Mouse (Mus musculus) stomach, postnatal 0 days (tissue): ENCODE data around the gene Relb. TPM values are rescaled to one million over a fixed set of nuclear protein-coding genes. Genes with fewer than 3 reads are reported as not detected.

ENCODE experiments used
- ATAC-seq: fragments of 200-750 bp; cut with Nextera tagmentation; 2 replicates; pipeline ENCODE4 v1.8.0; 2017; ENCODE audit not compliant: low FRiP score, low TSS enrichment
- DNase-seq: peaks from one replicate; pipeline ENCODE4 v3.0.0-alpha.2; 2016; ENCODE audit warnings: low spot score
- H3K27ac ChIP-seq: fragments of 300-500 bp; sonication (generic); replicated peaks from 2 replicates; pipeline ENCODE4 v1.5.1; 2014; ENCODE audit warnings: mild to moderate bottlenecking, control low read depth
- H3K27me3 ChIP-seq: fragments of 300-500 bp; sonication (generic); 2 replicates; pipeline ENCODE4 v1.6.1; 2014; ENCODE audit warnings: low read length; ENCODE audit not compliant: control insufficient read depth, insufficient read depth
- H3K36me3 ChIP-seq: fragments of 300-500 bp; sonication (generic); 2 replicates; pipeline ENCODE4 v1.6.1; 2014; ENCODE audit warnings: low read length, mixed read lengths; ENCODE audit not compliant: control insufficient read depth, insufficient read depth
- H3K4me1 ChIP-seq: fragments of 300-500 bp; sonication (generic); replicated peaks from 2 replicates; pipeline ENCODE4 v1.6.1; 2014; ENCODE audit warnings: antibody characterized with exemption; ENCODE audit not compliant: control insufficient read depth, insufficient read depth
- H3K4me2 ChIP-seq: fragments of 300-500 bp; sonication (generic); replicated peaks from 2 replicates; pipeline ENCODE4 v1.6.1; 2014; ENCODE audit warnings: low read depth, mild to moderate bottlenecking, control low read depth, moderate library complexity
- H3K4me3 ChIP-seq: fragments of 300-500 bp; sonication (generic); 2 replicates; pipeline ENCODE4 v1.5.1; 2014; ENCODE audit warnings: low read depth, low read length, control low read depth
- H3K9ac ChIP-seq: fragments of 300-500 bp; sonication (generic); 2 replicates; pipeline ENCODE4 v1.6.1; 2014; ENCODE audit warnings: mild to moderate bottlenecking, low read length, control low read depth, mixed read lengths
- H3K9me3 ChIP-seq: fragments of 300-500 bp; sonication (generic); 2 replicates; pipeline ENCODE4 v1.6.1; 2016; ENCODE audit warnings: low read length; ENCODE audit not compliant: control insufficient read depth
- CTCF ChIP-seq: IDR thresholded peaks from 2 replicates; pipeline ENCODE4 v1.5.1; 2016; ENCODE audit warnings: antibody characterized with exemption, low read depth, mild to moderate bottlenecking, moderate library complexity
- EP300 ChIP-seq: optimal IDR thresholded peaks from 2 replicates; pipeline ENCODE3; 2016; ENCODE audit warnings: antibody characterized with exemption
- WGBS: fragments of 180-500 bp; shearing (Covaris S2); extraction: QIAGEN DNeasy Blood & Tissue Kit; methylation state at CpG from one replicate; pipeline ENCODE4 v1.1.7; 2014; 5-methylcytosine and 5-hydroxymethylcytosine counted together
- polyA plus RNA-seq: library from polyadenylated mRNA; unstranded; fragments of >200 nt; fragmentation: Nextera tagmentation; extraction: Ambion mirVana; gene quantifications from 2 replicates; pipeline ENCODE4 v1.2.1, GENCODE M21; 2015

Relb gene
- 7.3 and 8.7 TPM in 2 replicates for polyA plus RNA-seq

DNA sequence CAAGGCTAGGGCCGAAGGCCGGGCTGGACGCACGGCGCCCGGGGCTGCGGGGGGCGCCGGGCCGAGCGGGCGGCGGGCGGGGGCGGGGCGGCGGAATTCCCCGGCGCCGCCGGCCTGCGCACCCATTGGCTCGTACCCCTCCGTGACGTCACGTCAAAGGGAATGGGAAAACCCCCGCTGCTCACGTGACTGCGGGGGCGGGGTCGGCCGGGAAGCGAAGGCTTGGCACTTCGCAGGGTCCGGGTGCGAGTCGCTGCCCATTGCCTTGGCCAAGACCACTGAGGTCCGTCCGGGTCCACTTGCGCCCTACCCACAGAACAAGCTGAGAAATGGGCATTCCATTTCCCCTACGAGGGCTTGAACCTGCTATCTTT lies at the start of gene Relb:
TSS of gene Relb (minus strand) at position 78 of the 374 bp plus-strand sequence.
- peak; percentile 41 for ATAC-seq
- H3K27ac ChIP-seq: peak within 1 kb of the TSS; percentile 91
- H3K4me2 ChIP-seq: peak within 1 kb of the TSS; percentile 98
- no peaks in the 10 kb centered on the region for H3K4me1 ChIP-seq
- WGBS: under 1% methylated on average over 32 of the region's 41 CpGs
- peak; percentile 91 for DNase-seq
- no peaks in the 10 kb centered on the region for H3K27me3 ChIP-seq
- TF ChIP-seq CTCF: no peak
- TF ChIP-seq EP300: no peak
- H3K4me3 ChIP-seq: peak within 1 kb of the TSS; percentile 87
- H3K9me3 ChIP-seq: no peaks in the 10 kb centered on the region
- H3K36me3 ChIP-seq: peaks cover 11% of the 10 kb centered on the region
- H3K9ac ChIP-seq: peak within 1 kb of the TSS; percentile 68

DNA sequence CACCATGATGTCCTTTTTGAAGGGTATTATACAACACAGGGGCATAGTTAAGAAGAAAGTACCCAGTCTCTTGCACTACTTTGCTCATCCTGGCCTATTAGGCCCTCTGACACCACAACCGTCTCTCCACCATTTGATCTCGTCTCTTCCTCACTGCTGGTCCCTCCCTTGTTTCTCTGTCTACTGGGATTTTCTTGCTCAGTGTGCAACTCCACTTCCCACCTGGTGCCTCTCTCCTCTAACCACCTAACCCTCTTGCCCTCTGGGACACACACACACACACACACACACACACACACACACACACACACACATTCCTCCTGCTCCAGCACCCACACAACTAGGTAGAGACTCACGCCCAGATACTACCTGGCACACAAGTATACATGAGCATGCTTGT lies 49.7 kb upstream of the Relb start:
- no peak overlapping the region for H3K9ac ChIP-seq
- H3K4me2 ChIP-seq: no peak overlapping the region
- H3K9me3 ChIP-seq: no peaks in the 10 kb centered on the region; the same call in 1 of the 2 replicates
- no peaks in the 10 kb centered on the region for H3K4me1 ChIP-seq
- no peaks in the 10 kb centered on the region for H3K36me3 ChIP-seq
- H3K27ac ChIP-seq: no peak overlapping the region
- no peak overlapping the region for H3K4me3 ChIP-seq
- no peak for TF ChIP-seq CTCF
- no peak for TF ChIP-seq EP300
- H3K27me3 ChIP-seq: no peaks in the 10 kb centered on the region
- WGBS: 87% methylated on average over 3 of the region's 3 CpGs
- ATAC-seq (no peak), DNase-seq (no peak)

DNA sequence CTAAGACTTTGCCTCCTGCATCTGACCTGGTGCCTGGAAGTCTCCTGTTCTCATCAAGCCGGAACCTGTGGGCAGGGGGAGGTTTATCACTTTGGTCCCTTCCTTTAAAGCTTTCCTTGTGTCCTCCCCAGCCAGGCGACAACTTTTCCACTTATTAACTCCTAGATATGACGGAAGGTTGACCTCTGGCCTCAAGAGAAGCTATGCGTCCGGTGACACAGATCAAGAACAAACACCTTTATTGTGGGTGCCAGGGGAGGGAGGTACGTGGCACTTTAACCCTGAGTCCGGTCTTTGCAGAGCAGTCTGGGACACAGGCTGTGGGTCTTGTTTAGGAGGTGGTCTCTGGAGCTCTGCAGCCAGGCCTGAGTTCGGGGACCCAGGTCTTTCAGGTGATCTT lies 48.6 kb upstream of the Relb start, which contains the start of gene Apoc2:
TSS of gene Apoc2 (minus strand) at position 70 of the 400 bp plus-strand sequence.
- Histone ChIP-seq H3K27ac (no peak within 1 kb of the TSS), H3K27me3 (no peaks in the 10 kb centered on the region), H3K9ac (no peak within 1 kb of the TSS), H3K9me3 (no peaks in the 10 kb centered on the region; the same call in 1 of the 2 replicates), H3K4me2 (no peak within 1 kb of the TSS), H3K36me3 (no peaks in the 10 kb centered on the region), H3K4me1 (no peaks in the 10 kb centered on the region), H3K4me3 (no peak within 1 kb of the TSS)
- TF ChIP-seq EP300 (no peak), CTCF (no peak)
- WGBS: 56% methylated on average over 8 of the region's 8 CpGs
- DNase-seq (peak; percentile 35), ATAC-seq (peak; percentile 66)

DNA sequence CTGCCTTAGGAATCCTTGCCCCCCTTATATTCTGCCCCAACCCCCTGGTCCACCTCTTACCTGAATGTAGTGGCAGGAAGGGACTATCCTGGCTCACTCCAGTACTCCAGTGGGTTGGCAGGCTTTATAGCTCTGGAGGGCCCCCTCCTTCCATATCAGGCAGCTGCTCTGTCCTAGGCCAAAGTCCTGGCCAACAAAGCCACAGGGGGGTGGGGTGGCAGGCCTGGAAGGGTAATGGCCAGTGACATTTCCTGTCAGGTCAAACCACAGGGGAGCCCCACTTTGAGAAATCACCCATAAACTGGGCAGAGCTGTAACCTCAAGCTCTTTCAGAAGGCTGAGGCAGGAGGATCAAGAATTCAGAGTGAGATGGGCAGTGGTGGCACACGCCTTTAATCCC lies 47.4 kb upstream of the Relb start:
- no peaks in the 10 kb centered on the region for H3K4me1 ChIP-seq
- H3K4me2 ChIP-seq: no peak overlapping the region
- TF ChIP-seq EP300 (no peak), CTCF (no peak)
- H3K36me3 ChIP-seq: no peaks in the 10 kb centered on the region
- WGBS: 67% methylated on average over 1 of the region's 1 CpGs
- no peaks in the 10 kb centered on the region; the same call in 1 of the 2 replicates for H3K9me3 ChIP-seq
- H3K27ac ChIP-seq: no peak overlapping the region
- H3K9ac ChIP-seq: no peak overlapping the region
- no peak overlapping the region for H3K4me3 ChIP-seq
- ATAC-seq (no peak), DNase-seq (no peak)
- no peaks in the 10 kb centered on the region for H3K27me3 ChIP-seq

GRCm38 (mm10) chr7:19675824-19676223 lies 46.6 kb upstream of the Relb start:
- Histone ChIP-seq H3K9ac (no peak overlapping the region), H3K4me2 (no peak overlapping the region), H3K4me1 (no peaks in the 10 kb centered on the region), H3K27me3 (no peaks in the 10 kb centered on the region), H3K4me3 (no peak overlapping the region), H3K9me3 (no peaks in the 10 kb centered on the region; the same call in 1 of the 2 replicates), H3K36me3 (no peaks in the 10 kb centered on the region), H3K27ac (no peak overlapping the region)
- TF ChIP-seq CTCF: no peak
- TF ChIP-seq EP300: no peak
- WGBS: 73% methylated on average over 10 of the region's 10 CpGs
- no peak for ATAC-seq
- no peak for DNase-seq

DNA sequence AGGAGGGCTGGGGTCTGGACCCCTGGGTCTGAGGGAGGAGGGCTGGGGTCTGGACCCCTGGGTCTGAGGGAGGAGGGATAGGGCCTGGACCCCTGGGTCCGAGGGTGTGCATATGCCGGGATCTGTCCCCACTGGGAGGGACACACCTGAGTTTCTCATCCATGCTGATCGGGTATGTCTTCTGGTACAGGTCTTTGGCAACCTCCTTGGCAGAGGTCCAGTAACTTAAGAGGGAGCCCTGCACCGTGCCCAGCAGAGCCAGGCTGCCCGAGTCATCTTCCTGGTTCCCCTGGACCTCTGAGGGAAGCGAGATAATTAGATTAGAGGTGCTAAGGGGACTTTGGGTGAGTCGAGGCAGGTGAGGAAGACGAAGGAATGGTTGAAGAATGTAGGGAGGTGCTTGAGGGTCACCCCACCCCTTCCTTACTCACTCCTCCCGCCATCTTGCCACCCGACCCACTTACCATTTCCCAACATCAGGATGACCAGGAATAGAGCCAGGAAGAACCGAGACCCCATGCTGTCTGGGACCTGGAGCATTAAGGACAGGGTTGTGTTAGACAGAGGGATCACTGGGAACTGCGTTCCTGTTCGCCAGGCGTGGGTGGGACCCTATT lies 44.0 kb upstream of the Relb start:
- no peak for ATAC-seq
- no peak overlapping the region for H3K27ac ChIP-seq
- DNase-seq: no peak
- no peaks in the 10 kb centered on the region; the same call in 1 of the 2 replicates for H3K9me3 ChIP-seq
- H3K27me3 ChIP-seq: no peaks in the 10 kb centered on the region
- H3K4me3 ChIP-seq: no peak overlapping the region
- 47% methylated on average over 14 of the region's 14 CpGs for WGBS
- no peaks in the 10 kb centered on the region for H3K4me1 ChIP-seq
- no peak for TF ChIP-seq EP300
- no peak for TF ChIP-seq CTCF
- H3K4me2 ChIP-seq: no peak overlapping the region
- no peaks in the 10 kb centered on the region for H3K36me3 ChIP-seq
- H3K9ac ChIP-seq: no peak overlapping the region
